Mouse (Mus musculus) thymus, postnatal 14 days (tissue): ENCODE results near the gene Dap.

ENCODE experiments used
- DNase-seq: peaks from one replicate; pipeline ENCODE4 v3.0.0; 2021

Gene Dap

GRCm38 (mm10) chr15:31305181-31305580 lies 81.1 kb downstream of the Dap start:
- no peak for DNase-seq

DNA sequence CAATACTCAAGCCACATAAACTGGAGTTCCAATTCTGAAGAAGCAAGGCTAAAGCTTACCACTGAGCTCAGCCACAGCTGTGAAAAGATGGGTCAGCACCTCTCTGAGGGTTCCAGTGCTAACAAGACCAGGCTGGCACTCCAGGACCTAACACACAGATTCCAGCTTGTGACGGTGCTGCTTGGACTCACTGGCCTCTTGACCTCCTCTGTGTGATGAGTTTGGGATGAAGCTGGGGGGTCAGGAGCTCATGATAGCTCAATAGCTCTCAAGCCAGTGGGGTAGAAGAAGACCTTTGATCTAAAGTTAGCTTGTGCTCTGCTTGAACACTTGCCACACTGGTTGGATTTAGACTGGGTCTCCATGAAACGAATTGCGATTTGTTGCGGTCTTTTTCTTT lies 82.6 kb downstream of the Dap start:
- DNase-seq, result no peak

DNA sequence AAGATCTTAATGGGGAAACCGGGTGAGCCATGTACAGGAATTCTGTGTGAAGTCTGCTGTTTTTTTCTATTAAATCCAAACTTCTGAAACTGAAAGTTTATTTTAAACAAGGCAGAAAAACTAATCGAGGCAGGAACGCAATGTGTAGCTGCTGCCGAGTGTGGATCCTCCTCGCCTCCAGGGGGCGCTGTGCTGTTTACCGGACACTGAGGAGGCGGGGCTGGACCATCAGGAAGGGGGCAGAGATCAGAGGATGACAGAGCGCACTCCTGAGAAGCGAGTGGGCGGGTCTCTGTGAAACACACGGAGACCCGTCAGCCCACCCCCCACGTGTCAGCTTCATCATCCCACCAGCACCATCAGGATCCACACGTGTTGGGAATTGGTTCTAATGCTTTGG lies 85.4 kb downstream of the Dap start:
- DNase-seq, result peak; percentile 6

- no peak for DNase-seq
Measured at GRCm38 (mm10) chr15:31312001-31312400, 87.9 kb downstream of the Dap start.

DNA sequence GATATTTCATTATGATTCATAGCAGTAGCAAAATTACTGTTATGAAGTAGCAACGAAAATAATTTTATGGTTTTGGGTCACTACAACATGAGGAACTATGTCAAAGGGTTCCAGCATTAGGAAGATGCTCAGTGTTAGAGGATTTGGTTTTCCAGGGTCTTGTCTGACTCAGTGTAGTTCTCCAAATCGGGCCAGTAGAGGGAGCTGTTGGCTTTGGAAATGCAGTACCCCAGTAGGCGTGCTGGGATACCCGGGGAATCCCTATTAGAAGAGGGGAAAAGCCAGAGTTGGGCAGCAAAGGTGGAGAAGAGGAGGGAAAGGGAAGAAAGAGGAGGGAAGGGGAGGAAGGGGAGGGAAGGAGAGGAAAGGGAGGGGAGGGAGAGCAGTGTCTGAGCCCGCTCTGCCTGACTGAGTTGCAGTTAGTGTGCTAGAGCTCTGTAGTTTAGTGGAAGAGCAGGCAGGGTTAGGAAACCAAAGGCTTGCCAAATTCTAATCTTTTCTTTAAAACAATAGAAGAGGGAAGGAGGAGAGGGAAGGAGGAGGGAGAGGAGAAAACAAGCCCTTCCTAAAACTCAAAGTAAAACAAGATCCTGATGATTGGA lies 91.6 kb downstream of the Dap start:
- DNase-seq, result peak; percentile 55

DNA sequence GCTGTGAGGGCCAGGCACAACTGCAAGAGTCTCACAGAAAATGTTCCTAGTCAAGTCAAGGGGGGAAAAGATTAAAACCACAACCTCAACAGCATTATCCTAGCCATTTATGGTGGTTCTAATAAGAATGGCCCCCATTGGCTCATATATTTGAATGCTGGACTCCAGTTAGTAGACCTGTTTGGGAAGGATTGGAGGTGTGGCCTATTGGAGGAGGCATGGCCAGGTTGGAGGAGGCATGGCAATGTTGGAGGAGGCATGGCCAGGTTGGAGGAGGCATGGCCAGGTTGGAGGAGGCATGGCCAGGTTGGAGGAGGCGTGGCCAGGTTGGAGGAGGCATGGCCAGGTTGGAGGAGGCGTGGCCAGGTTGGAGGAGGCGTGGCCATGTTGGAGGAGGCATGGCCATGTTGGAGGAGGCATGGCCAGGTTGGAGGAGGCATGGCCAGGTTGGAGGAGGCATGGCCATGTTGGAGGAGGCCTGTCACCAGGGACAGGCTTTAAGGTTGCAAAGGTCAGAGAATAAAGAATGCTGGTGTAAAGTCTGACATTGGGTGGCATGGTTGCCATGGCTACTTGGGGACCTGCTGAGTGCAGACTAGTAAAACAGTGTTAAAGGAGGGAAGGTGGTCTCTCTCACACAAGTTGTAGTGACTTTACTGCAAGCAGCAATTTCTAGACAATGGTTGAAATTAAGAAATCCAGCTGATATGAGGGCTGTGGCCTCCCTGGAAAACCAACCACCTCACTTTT lies 93.1 kb downstream of the Dap start:
- DNase-seq, result no peak

DNA sequence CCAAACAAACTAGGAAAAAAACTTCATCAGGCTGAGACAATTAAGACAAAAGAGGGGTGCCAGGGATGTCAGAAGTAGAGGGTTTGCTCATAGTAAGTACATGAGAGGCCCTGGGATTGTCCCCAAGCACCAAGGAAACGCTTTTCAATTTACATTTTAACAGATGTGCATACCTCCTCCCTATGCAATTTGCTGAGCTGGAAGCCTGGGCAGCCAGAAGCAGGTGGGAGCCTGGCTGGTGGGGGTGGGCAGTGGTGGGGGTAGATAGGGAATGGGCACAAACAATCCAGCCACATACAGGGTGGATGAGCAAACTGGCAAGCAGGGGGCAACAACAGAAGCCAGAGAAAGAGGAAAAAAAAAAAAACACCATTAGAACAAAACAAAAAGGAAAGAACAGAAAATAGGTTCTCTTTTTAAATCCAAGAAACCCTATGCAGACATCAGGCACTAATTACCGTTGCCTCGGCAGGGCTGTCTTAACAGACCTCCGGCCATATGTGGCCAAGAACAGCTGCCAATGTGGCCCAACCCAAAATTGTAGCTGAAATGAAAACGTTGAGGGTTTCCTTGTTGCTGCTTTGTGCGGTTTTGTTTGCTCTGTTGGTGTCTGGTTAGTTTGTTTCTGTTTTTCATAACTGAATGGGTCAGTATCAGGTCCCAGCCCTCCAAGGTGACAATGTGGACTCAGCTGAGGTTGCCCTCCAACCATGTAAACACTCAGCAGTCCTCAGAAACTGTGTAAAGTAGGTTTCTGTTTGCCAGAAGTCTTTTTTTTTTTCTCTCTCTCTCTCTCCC lies 94.2 kb downstream of the Dap start:
- no peak for DNase-seq

GRCm38 (mm10) chr15:31319046-31319445 lies 94.9 kb downstream of the Dap start:
- no peak for DNase-seq

DNA sequence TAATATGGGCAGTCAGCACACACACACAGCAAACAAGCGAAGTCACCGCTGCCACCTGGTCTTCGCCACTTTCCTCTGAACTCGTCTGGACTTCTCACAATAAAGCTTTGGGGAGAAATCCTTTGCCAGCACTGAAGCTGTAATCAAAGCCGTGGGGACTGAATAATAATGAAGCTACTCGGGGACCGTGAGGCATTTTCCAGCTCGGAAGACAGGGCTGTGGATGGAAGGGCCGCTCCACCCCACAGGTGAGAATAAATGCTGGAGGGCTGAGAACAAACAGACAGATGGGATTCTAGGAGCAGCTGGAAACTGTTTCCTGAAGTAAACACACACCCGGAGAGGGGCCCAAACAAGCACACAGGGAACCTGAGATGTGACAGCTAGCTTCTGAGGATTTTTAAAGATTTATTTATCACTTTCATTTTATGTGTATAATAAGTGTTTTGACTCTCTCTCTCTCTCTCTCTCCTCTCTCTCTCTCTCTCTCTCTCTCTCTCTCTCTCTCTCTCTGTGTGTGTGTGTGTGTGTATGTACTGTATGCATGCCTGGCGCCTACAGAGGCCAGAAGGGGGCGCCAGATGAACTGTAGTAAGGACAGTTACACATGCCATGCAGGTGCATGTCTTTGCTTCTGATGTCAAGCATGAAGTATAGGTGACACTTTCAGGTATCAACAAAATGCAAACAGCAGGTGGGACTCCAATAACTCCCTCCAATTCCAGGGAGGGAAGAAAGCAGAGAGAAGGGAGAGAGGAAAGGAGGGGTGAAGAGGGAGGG lies 96.7 kb downstream of the Dap start:
- DNase-seq, result no peak

DNA sequence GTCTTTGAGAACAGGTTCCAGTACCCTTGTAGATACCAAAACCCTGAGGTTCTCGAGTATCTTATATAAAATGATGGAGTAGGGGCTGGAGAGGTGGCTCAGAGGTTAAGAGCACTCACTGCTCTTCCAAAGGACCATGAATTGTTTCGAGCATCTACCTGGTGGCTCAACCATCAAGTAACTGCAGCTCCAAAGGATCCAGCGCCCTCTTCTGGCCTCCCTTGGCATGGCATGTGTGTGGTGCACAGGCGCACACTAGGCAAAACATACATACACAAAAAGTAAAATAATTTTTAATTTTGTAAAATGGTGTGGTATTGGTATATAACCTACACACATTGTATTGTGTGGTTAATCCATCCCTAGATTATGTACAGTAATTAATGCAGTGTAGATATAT lies 99.6 kb downstream of the Dap start:
- peak; percentile 23 for DNase-seq
